14 mouse cellular contexts compared by ENCODE assay signal in genomic region chr11:69937834-69938233, GRCm38 (mm10). TPM values are rescaled to one million over a fixed set of nuclear protein-coding genes. Genes with fewer than 3 reads are reported as not detected.
DNase-seq lines count a peak whose midpoint lies in the region; ATAC-seq lines count a peak whose summit lies in the region.
"Had no signal": no experiment of that assay in that cellular context is flagged by ENCODE, and none has a peak within 500 bp of the region (broad histone marks: within the 10 kb centered on the region; RNA-seq: fewer than 3 reads in every experiment).

No protein-coding gene starts in this region.

- H3K4me1 ChIP-seq in forebrain, embryonic 13.5 days, result peaks cover 32% of the 10 kb centered on the region
- H3K4me1 ChIP-seq in forebrain, embryonic 14.5 days (ENCODE audit: control insufficient read depth, insufficient read depth, low read length), result peaks cover 5% of the 10 kb centered on the region; the same call in 1 of the 2 replicates
- H3K4me1 ChIP-seq in hindbrain, embryonic 12.5 days, result peaks cover 16% of the 10 kb centered on the region
- H3K4me1 ChIP-seq in hindbrain, embryonic 13.5 days (replicated peaks), result peaks cover 25% of the 10 kb centered on the region
- H3K4me1 ChIP-seq in embryonic facial prominence, embryonic 12.5 days, result peaks cover 31% of the 10 kb centered on the region
- peaks cover 61% of the 10 kb centered on the region for H3K4me1 ChIP-seq in limb, embryonic 10.5 days

- 0 out of 2 replicates have a peak overlapping the region, but pooled peaks have one; percentile 31 for H3K9ac ChIP-seq in forebrain, embryonic 13.5 days
- H3K9ac ChIP-seq in forebrain, embryonic 14.5 days (ENCODE audit: low read length), result no peak overlapping the region
- H3K9ac ChIP-seq in hindbrain, embryonic 12.5 days, result peak overlapping the region; percentile 13; the same call in 1 of the 2 replicates
- H3K9ac ChIP-seq in hindbrain, embryonic 13.5 days, result no peak overlapping the region
- 0 out of 2 replicates have a peak overlapping the region, but pooled peaks have one; percentile 30 for H3K9ac ChIP-seq in embryonic facial prominence, embryonic 12.5 days

- H3K9me3 ChIP-seq in forebrain, embryonic 13.5 days (replicated peaks), result no peaks in the 10 kb centered on the region
- no peaks in the 10 kb centered on the region for H3K9me3 ChIP-seq in forebrain, embryonic 14.5 days (replicated peaks; ENCODE audit: control insufficient read depth, low read length)
- no peaks in the 10 kb centered on the region for H3K9me3 ChIP-seq in hindbrain, embryonic 12.5 days (replicated peaks)
- no peaks in the 10 kb centered on the region for H3K9me3 ChIP-seq in hindbrain, embryonic 13.5 days
- H3K9me3 ChIP-seq in embryonic facial prominence, embryonic 12.5 days, result no peaks in the 10 kb centered on the region
- H3K9me3 ChIP-seq in limb, embryonic 10.5 days (replicated peaks), result no peaks in the 10 kb centered on the region

- DNase-seq in forebrain, embryonic 14.5 days (ENCODE audit: low spot score), result no peak
- DNase-seq in limb, embryonic 10.5 days (ENCODE audit: low spot score), result no peak
- DNase-seq in layer of hippocampus, adult 9-11 months, result no peak
- DNase-seq in urinary bladder, postnatal 10 days (ENCODE audit: low spot score), result no peak
- DNase-seq: cerebellum, postnatal 36 days; lung, postnatal 10 days; retina, postnatal 1 day had no signal

- peaks cover 44% of the 10 kb centered on the region for H3K27me3 ChIP-seq in forebrain, embryonic 13.5 days
- H3K27me3 ChIP-seq in forebrain, embryonic 14.5 days (replicated peaks; ENCODE audit: control insufficient read depth, insufficient read depth, low read length), result peaks cover 9% of the 10 kb centered on the region; the same call in 1 of the 2 replicates
- peaks cover 56% of the 10 kb centered on the region for H3K27me3 ChIP-seq in hindbrain, embryonic 12.5 days
- H3K27me3 ChIP-seq in hindbrain, embryonic 13.5 days, result peaks cover 55% of the 10 kb centered on the region
- peaks cover 19% of the 10 kb centered on the region; the same call in 1 of the 2 replicates for H3K27me3 ChIP-seq in embryonic facial prominence, embryonic 12.5 days
- H3K27me3 ChIP-seq in limb, embryonic 10.5 days (ENCODE audit: low read depth, poor library complexity, severe bottlenecking), result peaks cover 58% of the 10 kb centered on the region

- peaks cover 3% of the 10 kb centered on the region; the same call in 1 of the 2 replicates for H3K36me3 ChIP-seq in forebrain, embryonic 13.5 days (ENCODE audit: poor library complexity, severe bottlenecking)
- no peaks in the 10 kb centered on the region for H3K36me3 ChIP-seq in forebrain, embryonic 14.5 days (ENCODE audit: control insufficient read depth, insufficient read depth, low read length)
- H3K36me3 ChIP-seq in hindbrain, embryonic 12.5 days, result no peaks in the 10 kb centered on the region
- no peaks in the 10 kb centered on the region for H3K36me3 ChIP-seq in hindbrain, embryonic 13.5 days
- peaks cover 5% of the 10 kb centered on the region for H3K36me3 ChIP-seq in embryonic facial prominence, embryonic 12.5 days
- H3K36me3 ChIP-seq in limb, embryonic 10.5 days, result peaks cover 24% of the 10 kb centered on the region

- 74% methylated on average over 5 of the region's 5 CpGs for WGBS in forebrain, embryonic 13.5 days
- WGBS in forebrain, embryonic 14.5 days, result 70% methylated on average over 5 of the region's 5 CpGs
- 68% methylated on average over 5 of the region's 5 CpGs for WGBS in hindbrain, embryonic 12.5 days
- WGBS in hindbrain, embryonic 13.5 days, result 72% methylated on average over 5 of the region's 5 CpGs
- WGBS in embryonic facial prominence, embryonic 12.5 days, result 65% methylated on average over 5 of the region's 5 CpGs
- WGBS in limb, embryonic 10.5 days, result 71% methylated on average over 5 of the region's 5 CpGs

- no peak overlapping the region for H3K4me3 ChIP-seq in forebrain, embryonic 13.5 days
- H3K4me3 ChIP-seq in forebrain, embryonic 14.5 days (ENCODE audit: low read depth, low read length), result no peak overlapping the region
- no peak overlapping the region for H3K4me3 ChIP-seq in hindbrain, embryonic 12.5 days
- H3K4me3 ChIP-seq in hindbrain, embryonic 13.5 days, result no peak overlapping the region
- no peak overlapping the region for H3K4me3 ChIP-seq in embryonic facial prominence, embryonic 12.5 days
- peak overlapping the region; percentile 77; the same call in 1 of the 2 replicates for H3K4me3 ChIP-seq in limb, embryonic 10.5 days

- no peak overlapping the region for H3K4me2 ChIP-seq in forebrain, embryonic 13.5 days
- H3K4me2 ChIP-seq in forebrain, embryonic 14.5 days (ENCODE audit: low read length), result no peak overlapping the region
- no peak overlapping the region for H3K4me2 ChIP-seq in hindbrain, embryonic 12.5 days (replicated peaks)
- H3K4me2 ChIP-seq in hindbrain, embryonic 13.5 days, result no peak overlapping the region
- no peak overlapping the region for H3K4me2 ChIP-seq in embryonic facial prominence, embryonic 12.5 days (replicated peaks)
- H3K4me2 ChIP-seq: midbrain, embryonic 11.5 days had no signal

- no peak for ATAC-seq in forebrain, embryonic 13.5 days
- ATAC-seq in forebrain, embryonic 14.5 days, result no peak
- ATAC-seq in hindbrain, embryonic 12.5 days (ENCODE audit: low FRiP score), result no peak
- no peak for ATAC-seq in hindbrain, embryonic 13.5 days (ENCODE audit: low FRiP score)
- ATAC-seq in embryonic facial prominence, embryonic 12.5 days (ENCODE audit: insufficient number of reproducible peaks, insufficient read depth, low FRiP score, low TSS enrichment), result no peak
- ATAC-seq: inflammation-experienced regulatory T-cells, adult 6 months had no signal

- H3K27ac ChIP-seq in forebrain, embryonic 13.5 days, result no peak overlapping the region
- no peak overlapping the region for H3K27ac ChIP-seq in forebrain, embryonic 14.5 days (ENCODE audit: low read depth, low read length)
- no peak overlapping the region for H3K27ac ChIP-seq in hindbrain, embryonic 12.5 days
- no peak overlapping the region for H3K27ac ChIP-seq in hindbrain, embryonic 13.5 days
- no peak overlapping the region for H3K27ac ChIP-seq in embryonic facial prominence, embryonic 12.5 days
- H3K27ac ChIP-seq in limb, embryonic 10.5 days, result peak overlapping the region; percentile 15; the same call in 1 of the 2 replicates

RNA-seq across cellular contexts. Expression of gene Ybx2, which starts 2.2 kb away (rescaled TPM):
- 4.5 and 6.0 TPM in 2 replicates for polyA plus RNA-seq in forebrain, embryonic 13.5 days (2015; fragmentation: Nextera tagmentation; extraction: Ambion mirVana)
- polyA plus RNA-seq in forebrain, embryonic 14.5 days (2014; fragmentation: Nextera tagmentation; extraction: Ambion mirVana), result 3.9 and 4.0 TPM in 2 replicates
- 5.5 and 9.0 TPM in 2 replicates for polyA plus RNA-seq in hindbrain, embryonic 12.5 days (2016; fragmentation: Nextera tagmentation; extraction: Ambion mirVana)
- polyA plus RNA-seq in hindbrain, embryonic 13.5 days (2015; fragmentation: Nextera tagmentation; extraction: Ambion mirVana), result 4.0 and 7.1 TPM in 2 replicates
- 10.7 and 11.4 TPM in 2 replicates for polyA plus RNA-seq in embryonic facial prominence, embryonic 12.5 days (2016; fragmentation: Nextera tagmentation; extraction: Ambion mirVana)
- polyA plus RNA-seq in limb, embryonic 10.5 days (2016; fragmentation: Nextera tagmentation; extraction: Ambion mirVana), result 6.1 TPM in 2 replicates
- polyA plus RNA-seq: inflammation-experienced regulatory T-cells, adult 6 months; liver, adult 2 months had no signal

RNA-seq across cellular contexts. Expression of gene Slc2a4, which starts 10.2 kb away (rescaled TPM):
- 9.3 and 12.6 TPM in 2 replicates for polyA plus RNA-seq in forebrain, embryonic 13.5 days (2015; fragmentation: Nextera tagmentation; extraction: Ambion mirVana)
- 5.5 and 6.7 TPM in 2 replicates for polyA plus RNA-seq in forebrain, embryonic 14.5 days (2014; fragmentation: Nextera tagmentation; extraction: Ambion mirVana)
- 9.6 and 12.9 TPM in 2 replicates for polyA plus RNA-seq in hindbrain, embryonic 12.5 days (2016; fragmentation: Nextera tagmentation; extraction: Ambion mirVana)
- polyA plus RNA-seq in hindbrain, embryonic 13.5 days (2015; fragmentation: Nextera tagmentation; extraction: Ambion mirVana), result 3.9 and 4.0 TPM in 2 replicates
- 34.2 and 36.1 TPM in 2 replicates for polyA plus RNA-seq in embryonic facial prominence, embryonic 12.5 days (2016; fragmentation: Nextera tagmentation; extraction: Ambion mirVana)
- polyA plus RNA-seq in limb, embryonic 10.5 days (2016; fragmentation: Nextera tagmentation; extraction: Ambion mirVana), result 19.9 and 29.3 TPM in 2 replicates
- polyA plus RNA-seq: inflammation-experienced regulatory T-cells, adult 6 months had no signal

RNA-seq across cellular contexts. Expression of gene Eif5a, which starts 16.1 kb away (rescaled TPM):
- 1,467 and 1,510 TPM in 2 replicates for polyA plus RNA-seq in forebrain, embryonic 13.5 days (2015; fragmentation: Nextera tagmentation; extraction: Ambion mirVana)
- polyA plus RNA-seq in forebrain, embryonic 14.5 days (2014; fragmentation: Nextera tagmentation; extraction: Ambion mirVana), result 1,251 and 1,277 TPM in 2 replicates
- 1,354 and 1,360 TPM in 2 replicates for polyA plus RNA-seq in hindbrain, embryonic 12.5 days (2016; fragmentation: Nextera tagmentation; extraction: Ambion mirVana)
- 1,129 and 1,134 TPM in 2 replicates for polyA plus RNA-seq in hindbrain, embryonic 13.5 days (2015; fragmentation: Nextera tagmentation; extraction: Ambion mirVana)
- 1,661 and 1,669 TPM in 2 replicates for polyA plus RNA-seq in embryonic facial prominence, embryonic 12.5 days (2016; fragmentation: Nextera tagmentation; extraction: Ambion mirVana)
- 3,029 and 3,766 TPM in 2 replicates for polyA plus RNA-seq in limb, embryonic 10.5 days (2016; fragmentation: Nextera tagmentation; extraction: Ambion mirVana)

RNA-seq across cellular contexts. Expression of gene Gps2, which starts 24.1 kb away (rescaled TPM):
- 90.1 and 93.2 TPM in 2 replicates for polyA plus RNA-seq in forebrain, embryonic 13.5 days (2015; fragmentation: Nextera tagmentation; extraction: Ambion mirVana)
- polyA plus RNA-seq in forebrain, embryonic 14.5 days (2014; fragmentation: Nextera tagmentation; extraction: Ambion mirVana), result 62.9 and 67.8 TPM in 2 replicates
- 84.7 and 90.1 TPM in 2 replicates for polyA plus RNA-seq in hindbrain, embryonic 12.5 days (2016; fragmentation: Nextera tagmentation; extraction: Ambion mirVana)
- 72.4 and 77.3 TPM in 2 replicates for polyA plus RNA-seq in hindbrain, embryonic 13.5 days (2015; fragmentation: Nextera tagmentation; extraction: Ambion mirVana)
- 84.8 and 92.0 TPM in 2 replicates for polyA plus RNA-seq in embryonic facial prominence, embryonic 12.5 days (2016; fragmentation: Nextera tagmentation; extraction: Ambion mirVana)
- polyA plus RNA-seq in limb, embryonic 10.5 days (2016; fragmentation: Nextera tagmentation; extraction: Ambion mirVana), result 77.7 and 91.6 TPM in 2 replicates

RNA-seq across cellular contexts. Expression of gene Cldn7, which starts 26.7 kb away (rescaled TPM):
- 0.59 and 1.4 TPM in 2 replicates for polyA plus RNA-seq in forebrain, embryonic 13.5 days (2015; fragmentation: Nextera tagmentation; extraction: Ambion mirVana)
- polyA plus RNA-seq in forebrain, embryonic 14.5 days (2014; fragmentation: Nextera tagmentation; extraction: Ambion mirVana), result not detected in 2 replicates
- 9.5 and 21.8 TPM in 2 replicates for polyA plus RNA-seq in hindbrain, embryonic 12.5 days (2016; fragmentation: Nextera tagmentation; extraction: Ambion mirVana)
- polyA plus RNA-seq in hindbrain, embryonic 13.5 days (2015; fragmentation: Nextera tagmentation; extraction: Ambion mirVana), result 0.38 and 0.87 TPM in 2 replicates
- 29.6 and 32.2 TPM in 2 replicates for polyA plus RNA-seq in embryonic facial prominence, embryonic 12.5 days (2016; fragmentation: Nextera tagmentation; extraction: Ambion mirVana)
- polyA plus RNA-seq in limb, embryonic 10.5 days (2016; fragmentation: Nextera tagmentation; extraction: Ambion mirVana), result 28.7 and 35.4 TPM in 2 replicates

Comparison
In these comparisons a context has a peak if more than half of its experiments do, and no peak if none do; other contexts are left out.
1. H3K9ac ChIP-seq: peak in forebrain, embryonic 13.5 days (single experiment), hindbrain, embryonic 12.5 days (single experiment) and embryonic facial prominence, embryonic 12.5 days (single experiment); none in forebrain, embryonic 14.5 days (single experiment) and hindbrain, embryonic 13.5 days (single experiment).